Mouse (Mus musculus): ENCODE data around the gene Stat3.

Stat3 gene

DNA sequence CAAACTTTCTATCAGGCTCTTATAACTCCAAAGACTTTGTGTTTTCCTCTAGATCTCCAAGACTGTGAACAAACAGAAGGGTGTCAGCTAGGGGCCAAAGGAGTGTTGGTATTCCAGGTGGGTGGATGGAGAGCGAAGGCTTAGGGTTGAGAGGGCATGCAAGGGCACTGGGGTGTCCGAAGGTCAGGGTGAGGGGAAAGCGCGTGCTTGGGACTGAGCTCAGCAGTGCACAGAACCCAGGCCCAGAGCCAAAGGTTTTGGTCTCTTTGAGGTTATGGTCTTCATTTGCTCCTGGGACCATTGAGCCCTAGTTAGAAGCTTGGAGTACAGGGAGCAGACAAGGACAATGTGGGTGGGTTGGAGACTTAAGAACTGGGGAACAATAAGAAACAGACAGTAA, 84.2 kb downstream of the Stat3 start:
- DNase-seq (ENCODE audit: low spot score): no peak

DNA sequence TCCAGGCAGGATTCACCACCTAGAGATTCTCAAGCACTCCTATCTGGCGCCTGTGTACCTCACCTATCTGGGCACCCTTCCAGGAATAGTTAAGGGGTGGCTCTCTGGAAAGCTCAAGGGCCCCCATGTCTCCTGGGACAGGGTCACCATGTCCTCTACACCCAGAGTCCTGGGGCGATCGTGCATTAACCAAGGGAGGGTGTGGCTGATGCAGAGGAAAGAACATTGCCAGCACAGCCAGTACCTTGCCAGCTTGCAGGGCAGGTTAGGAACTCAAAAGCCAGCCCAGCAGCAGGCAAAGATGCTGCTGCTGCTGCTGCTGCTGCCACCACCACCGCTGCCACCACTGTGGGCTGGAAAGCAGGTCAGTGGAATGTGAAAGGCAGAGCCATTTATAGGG, 85.1 kb downstream of the Stat3 start:
- no peak for DNase-seq (ENCODE audit: low spot score)

DNA sequence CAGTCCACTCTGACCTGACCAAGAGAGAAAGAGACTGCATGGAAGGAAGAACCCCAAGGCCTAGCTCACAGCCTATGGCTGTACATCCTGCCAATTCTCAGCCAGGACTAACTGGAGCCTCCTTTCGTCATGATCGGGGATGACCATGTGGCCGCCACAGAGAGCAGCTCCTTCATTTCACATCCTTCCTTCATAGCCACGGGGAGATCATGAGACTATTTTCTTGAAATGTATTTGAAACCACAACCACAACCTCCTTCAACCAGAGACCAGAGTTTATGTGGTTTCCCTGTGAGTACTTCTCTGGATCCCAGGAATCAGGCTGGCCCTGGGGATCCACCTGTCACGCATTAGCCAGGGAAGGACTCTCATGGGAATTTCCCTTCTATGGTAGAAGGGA, 86.3 kb downstream of the Stat3 start:
- no peak for DNase-seq (ENCODE audit: low spot score)

DNA sequence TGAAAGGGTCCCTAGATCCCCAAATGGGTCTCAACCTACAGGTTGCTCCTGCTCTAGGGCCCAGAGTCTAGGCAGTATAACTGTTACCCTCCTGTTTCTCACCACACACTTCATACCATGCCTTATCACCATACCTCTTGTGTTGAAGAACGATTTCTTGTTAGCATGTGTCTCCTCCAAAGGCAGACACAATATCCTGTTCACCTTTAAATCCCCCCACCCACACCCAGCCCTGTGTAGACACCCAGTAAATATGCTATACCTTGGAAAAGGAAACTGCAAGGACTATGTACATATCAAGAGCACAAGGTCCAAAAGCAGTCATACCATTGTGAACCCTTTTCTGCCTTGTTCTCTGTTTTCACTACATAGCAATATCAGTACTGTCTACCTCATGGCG, 87.3 kb downstream of the Stat3 start:
- no peak for DNase-seq (ENCODE audit: low spot score)

DNA sequence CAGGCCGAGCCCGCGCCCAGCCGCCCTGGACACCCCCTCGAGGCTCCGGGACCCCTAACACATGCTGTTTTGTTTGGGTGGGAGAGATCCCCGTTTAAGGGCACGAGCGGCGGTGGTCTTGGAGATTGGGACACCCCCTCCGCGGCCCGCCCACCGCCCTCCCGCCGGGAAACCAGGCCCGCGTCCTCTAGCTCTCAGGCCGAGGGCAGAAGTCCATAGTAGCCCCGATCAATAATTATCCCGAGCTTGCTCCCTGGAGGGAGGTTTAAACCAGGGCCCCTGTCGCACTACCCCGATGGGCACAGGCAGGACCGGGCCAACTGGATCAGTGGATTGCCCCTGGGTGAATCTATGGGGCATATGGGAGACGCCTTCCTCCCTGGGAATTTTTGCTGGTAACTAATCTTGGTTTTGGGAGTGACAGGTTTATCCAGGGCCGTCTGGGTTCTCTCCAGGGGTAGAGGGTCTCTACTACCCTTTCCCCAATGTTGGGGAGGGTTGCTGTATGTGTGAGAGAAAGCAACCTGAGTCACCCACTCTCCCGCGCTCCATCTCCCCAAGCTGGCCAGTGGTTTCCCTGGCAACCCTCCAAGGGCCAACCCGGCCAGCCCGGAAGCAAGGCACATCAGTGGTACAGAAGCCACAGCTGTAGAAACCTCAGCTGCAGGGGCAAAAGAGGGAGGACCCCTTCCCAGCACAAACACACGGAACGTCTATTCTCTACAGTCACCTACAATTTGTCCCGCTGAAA, 88.4 kb downstream of the Stat3 start:
- DNase-seq (ENCODE audit: low spot score): peak; percentile 68

DNA sequence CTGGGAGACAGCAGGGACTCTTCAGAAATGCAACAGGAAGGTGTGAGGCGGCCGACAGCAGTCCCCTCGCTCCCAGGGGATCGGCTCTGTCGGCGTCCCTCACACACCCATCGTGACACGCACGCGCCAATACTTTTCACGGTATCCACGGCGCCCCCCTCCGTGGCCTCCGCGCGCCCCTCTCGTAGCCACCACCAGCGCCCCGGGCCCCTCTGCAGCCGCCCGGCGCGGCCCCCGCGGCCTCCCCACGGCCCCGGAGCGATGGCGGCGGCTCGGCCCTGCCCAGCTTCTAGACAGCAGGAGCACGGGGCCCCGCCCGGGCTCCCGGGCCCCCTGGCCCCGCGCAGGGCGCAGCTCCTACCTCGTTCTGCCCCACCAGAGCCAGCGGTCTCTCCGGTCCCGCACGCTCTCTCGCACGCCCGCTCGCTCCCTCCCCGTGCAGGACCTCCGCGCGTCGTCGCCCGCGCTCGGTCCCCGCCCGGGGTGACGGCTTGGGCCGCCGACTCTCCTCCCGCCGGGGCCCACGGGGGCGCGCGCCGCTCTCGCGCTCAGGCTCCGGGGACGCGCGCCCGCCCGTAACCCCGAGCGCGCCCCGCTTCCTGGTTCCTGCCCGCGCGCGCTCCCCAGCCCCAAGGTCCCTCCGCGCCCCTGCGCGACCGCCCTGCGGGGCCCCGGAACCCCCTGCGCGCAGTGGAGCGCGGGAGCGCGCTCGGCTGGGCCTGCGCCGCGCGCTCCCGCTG, 89.1 kb downstream of the Stat3 start, which contains the start of gene Stat5b:
Gene Stat5b (minus strand): TSS at position 687 of the 740 bp plus-strand sequence.
- DNase-seq (ENCODE audit: low spot score): peak; percentile 83

DNA sequence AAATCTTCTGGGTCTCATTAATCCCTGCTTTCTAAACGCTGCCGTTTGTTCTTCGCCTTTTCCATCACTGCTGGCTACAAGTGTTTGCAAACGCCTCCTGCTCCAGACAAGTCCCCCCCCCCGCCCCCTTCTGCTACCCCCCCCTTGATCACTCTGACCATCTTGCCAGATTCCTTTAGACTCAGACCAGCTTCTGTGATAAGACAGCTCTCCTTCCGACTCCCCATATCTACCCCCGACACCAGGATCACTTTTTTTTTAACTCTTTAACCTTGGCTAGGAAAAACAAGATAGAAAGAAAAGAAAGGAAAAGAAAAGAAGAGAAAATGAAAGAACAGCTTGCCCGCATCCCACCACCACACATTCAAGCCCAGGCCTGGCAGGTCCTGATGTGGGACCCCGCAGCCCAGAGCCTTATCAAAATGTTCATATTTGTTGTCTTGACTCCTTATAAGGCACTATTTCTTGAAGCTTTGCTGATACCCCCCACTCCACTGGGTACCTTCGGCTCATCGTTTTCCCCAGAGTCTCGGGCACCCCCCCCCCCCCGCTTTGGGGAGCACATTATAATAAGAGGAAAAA, 89.8 kb downstream of the Stat3 start:
- no peak for DNase-seq (ENCODE audit: low spot score)

DNA sequence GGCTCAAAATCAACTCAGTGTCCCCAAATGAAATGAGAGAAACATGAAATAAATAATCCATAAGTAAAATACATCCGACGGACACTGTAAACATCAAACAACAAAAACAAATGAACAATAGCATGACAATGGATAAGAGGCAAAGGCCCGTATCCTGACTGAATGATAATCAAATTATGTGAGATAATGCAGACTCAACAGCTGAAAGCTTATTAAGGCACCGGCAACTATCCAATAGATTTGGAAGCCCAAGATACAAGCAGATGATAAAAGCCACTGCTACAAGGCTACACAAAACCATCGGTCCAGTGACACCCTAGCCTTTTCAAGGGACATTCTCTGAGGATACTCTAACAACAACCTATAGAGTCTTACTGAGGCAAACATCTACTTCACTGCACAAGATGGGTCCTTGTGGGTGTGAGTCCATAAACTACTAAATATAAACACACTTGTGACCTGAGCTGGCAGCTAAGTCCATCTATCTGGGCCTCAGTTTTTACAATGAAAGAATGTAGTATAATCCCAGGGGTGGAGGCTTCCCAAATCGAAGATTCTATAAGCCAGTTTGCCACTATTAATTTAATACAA, 90.5 kb downstream of the Stat3 start:
- no peak for DNase-seq (ENCODE audit: low spot score)

DNA sequence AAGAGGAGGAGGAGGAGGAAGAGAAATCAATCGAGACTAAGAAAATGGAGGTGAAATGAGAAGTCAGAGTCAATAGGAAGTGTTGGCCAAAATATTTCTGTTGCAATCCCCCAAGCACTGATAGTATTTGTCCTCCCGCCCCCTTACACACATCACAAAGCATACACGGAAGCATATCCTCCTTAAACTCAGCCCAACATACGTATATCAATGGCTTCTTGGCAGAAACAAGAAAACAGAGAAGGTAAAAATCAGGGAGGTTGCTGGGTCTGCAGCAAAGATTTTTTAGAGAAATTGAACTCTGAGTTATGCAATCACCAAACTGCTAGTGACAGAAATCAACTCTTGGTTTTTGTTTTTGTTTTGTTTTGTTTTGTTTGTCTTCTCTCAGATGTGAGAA, 91.3 kb downstream of the Stat3 start:
- no peak for DNase-seq (ENCODE audit: low spot score)

DNA sequence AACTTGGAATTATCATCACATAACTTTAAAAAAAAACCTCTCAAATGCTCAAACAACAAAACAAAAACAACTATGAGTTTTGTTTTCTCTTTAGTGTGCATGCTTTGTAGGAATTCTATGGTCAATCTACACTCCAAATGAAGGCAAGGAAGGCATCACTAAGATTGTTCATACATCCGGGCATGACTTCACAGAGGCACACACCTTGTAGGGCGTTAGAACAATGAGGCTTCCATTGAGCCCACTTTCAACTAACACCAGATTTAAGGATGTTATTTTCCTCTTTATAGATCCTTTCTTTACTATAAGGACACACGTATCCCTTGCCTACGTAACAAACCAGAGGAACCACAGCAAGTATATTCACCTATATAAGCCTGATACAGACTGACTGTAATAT, 91.8 kb downstream of the Stat3 start:
- DNase-seq (ENCODE audit: low spot score): no peak

DNA sequence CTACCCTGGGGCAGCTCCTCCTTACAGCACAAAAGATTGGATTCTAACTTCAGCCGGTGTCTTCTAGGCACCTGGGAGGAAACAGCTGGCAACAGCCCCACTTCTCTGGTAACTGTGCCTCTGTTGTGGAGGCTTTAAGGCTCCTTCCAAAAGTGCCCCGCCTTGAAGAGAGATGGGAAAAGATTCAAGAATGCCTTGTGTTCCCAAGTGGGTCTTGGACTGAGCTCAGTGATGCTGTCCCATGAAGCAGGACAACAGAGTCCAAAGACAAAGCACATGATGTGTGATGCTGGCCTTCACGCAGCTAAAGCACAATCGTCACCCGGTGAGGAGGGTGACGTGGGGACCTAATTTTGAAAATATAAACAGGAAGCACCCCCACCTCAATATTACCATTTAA, 93.5 kb downstream of the Stat3 start:
- no peak for DNase-seq (ENCODE audit: low spot score)

DNA sequence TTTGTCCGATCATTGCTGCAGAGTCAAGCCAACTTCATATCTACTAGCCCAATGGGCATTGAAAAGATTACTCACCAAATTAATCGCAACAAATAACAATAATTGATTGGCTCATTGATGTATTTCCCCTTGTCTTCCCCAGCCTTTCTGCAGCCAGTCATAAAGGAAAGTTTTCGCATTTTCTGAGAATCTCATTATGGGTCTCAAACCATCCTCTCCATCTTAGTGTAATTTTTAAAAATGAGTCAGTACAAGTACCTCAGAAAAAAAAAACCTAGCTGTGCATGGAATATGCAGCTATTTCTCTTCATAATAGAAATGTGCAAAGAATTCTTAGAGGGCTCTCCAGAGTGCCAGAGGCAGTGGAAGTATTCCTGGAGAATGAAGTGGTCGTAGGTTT, 95.2 kb downstream of the Stat3 start:
- DNase-seq (ENCODE audit: low spot score): no peak

DNA sequence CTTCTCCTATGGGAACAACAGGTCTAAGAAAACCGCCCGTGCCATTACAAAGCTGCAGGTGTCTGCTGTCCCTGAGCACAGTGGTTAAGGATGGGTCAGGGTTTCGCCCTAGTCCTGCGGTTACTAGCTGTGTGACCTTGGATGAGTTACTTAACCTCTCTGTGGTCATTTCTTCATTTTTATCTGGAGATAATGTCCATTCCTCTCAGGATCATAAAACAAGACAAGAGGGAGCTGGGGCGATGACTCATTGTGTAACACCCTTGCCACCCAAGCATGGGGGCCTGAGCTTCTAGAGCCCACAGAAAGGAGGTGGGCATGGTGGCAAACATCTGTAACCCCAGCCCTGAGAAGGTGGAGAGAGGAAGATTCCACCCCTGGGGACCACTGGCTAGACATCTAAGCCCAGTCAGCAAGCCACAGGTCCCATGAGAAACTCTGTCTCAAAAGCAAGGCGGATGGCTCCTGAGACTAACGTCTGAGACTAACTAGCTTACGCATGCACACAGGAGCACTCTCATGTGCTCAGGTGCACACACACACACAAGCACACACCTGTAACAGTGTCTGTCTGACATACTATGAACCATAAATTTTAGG, 96.2 kb downstream of the Stat3 start:
- DNase-seq (ENCODE audit: low spot score): no peak

DNA sequence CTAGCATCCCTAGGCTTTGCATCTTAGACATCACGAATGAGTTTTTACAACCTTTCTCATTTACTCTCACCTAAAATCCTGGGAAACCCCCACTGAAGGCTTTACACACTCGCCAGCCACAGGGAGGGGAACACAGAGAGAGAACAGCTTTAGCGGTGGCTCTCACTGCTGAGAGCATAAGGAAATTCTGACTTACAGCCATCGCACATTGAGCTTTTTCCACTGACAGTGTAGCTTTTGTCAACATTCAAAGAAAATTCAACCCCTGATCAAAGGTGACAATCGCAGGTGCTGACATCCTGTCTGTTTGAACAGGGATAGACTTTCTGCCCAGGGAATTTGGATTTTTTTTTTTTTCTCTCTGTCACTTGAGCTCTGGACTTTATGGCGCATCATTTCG, 97.3 kb downstream of the Stat3 start:
- no peak for DNase-seq (ENCODE audit: low spot score)

DNA sequence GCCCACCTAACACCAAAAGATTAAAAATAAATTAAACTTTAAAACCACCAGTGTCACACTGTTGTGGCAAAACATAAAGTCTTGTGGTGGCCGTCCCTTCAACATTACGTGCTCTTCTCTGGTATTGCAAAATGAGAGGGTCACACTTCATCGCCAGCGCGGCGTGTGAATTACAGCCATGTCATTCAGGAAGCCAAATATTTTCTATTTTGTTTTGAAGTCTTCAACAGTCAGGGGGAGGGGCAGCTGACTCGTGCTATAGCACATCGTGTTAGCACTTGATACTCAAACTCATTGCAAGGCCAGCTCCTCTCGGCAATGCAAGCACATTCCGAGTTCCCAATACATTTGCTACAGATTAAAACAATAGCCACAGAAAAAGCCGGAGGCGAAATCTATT, 98.5 kb downstream of the Stat3 start:
- DNase-seq (ENCODE audit: low spot score): no peak

DNA sequence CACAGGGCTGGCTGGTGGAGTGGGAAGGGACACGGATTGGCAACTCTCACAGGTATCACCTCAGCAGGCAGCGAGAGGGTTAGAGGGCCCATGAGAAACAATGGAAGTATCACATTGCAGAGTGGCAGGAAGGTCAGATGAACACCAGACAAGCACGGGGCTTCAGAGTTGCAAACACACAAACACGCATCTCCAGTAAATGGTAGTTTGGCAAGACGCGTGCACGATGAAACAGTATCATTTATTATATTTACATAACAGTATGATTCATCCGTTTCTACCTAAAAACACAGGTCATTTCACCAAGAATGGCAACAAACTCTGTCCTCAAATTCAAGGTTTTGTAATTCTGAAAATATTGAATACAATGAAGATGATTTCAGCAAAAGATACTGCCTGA, 99.8 kb downstream of the Stat3 start:
- no peak for DNase-seq (ENCODE audit: low spot score)

DNA sequence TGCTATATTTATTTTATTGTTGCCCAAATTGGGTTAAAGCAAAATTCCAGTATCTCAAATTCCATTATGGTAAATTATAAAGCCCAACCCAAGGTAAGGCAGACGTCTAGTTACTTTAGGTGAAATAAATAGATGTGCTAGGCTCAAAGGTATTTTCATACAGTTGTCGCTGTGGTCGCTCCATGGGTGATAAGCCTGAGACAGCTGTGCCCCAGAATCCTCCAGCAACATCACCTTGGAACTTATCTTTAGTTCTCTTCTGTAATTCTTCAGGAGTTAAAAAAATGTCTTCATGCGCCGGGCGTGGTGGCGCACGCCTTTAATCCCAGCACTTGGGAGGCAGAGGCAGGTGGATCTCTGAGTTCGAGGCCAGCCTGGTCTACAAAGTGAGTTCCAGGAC, 100.4 kb downstream of the Stat3 start:
- no peak for DNase-seq (ENCODE audit: low spot score)

DNA sequence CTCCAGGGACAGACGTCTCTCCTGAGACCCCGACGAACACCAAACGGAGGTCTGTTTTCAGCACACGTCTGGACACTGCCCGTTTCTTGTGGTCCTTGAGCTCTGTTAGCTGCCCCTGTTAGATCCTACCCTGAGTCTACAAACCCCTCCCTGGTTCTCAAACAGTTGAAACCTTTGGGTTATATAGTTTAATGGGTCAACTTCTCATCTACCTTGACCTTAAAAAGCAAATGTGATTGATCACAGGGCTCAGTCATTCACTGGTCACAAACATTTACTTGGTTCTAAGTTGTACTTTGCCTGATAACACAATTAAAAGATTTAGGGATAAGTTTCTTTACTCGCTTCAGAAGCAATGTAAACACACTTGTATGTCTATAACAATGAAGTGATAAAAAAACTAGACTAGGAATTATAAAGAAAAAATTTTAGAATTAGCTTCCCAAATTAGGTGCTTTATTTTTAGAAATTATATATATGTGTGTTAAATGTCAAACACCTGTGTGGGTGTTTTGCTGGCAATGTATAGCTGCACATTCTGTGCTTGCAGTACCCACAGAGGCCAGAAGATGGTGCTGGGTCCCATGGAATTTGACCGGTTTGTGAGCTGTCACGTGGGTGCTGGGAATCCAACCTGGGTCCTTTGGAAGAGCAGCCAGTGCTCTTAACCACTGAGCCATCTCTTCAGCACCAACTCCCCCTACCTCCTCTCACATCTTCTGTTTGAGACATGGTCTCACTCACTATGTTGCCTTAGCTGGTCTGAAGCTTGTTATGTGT, 102.2 kb downstream of the Stat3 start:
- no peak for DNase-seq (ENCODE audit: low spot score)

Measured in ovary, postnatal 36 days (tissue).